24 mouse cellular contexts compared by ENCODE assay signal in the genomic region with DNA sequence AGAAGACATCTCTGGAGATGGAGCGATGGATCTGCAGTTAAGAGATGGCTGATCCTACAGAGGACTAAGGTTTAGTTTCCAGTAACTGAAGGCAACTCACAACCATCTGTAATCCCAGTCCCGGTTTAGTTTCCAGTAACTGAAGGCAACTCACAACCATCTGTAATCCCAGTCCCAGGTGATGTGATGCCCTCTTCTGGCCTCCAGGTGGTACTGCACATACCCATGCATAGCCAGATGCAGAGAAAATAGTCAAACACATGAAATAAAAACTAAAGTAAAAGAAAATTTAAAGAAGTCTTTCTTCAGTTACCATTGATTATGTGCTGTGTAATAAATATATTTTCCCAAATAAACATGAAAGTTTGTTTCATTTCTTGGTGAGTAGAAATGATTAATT. TPM values are rescaled to one million over a fixed set of nuclear protein-coding genes. Genes with fewer than 3 reads are reported as not detected.
DNase-seq lines count a peak whose midpoint lies in the region; ATAC-seq and TF ChIP-seq lines count a peak whose summit lies in the region.
"Had no signal": no experiment of that assay in that cellular context is flagged by ENCODE, and none has a peak within 500 bp of the region (broad histone marks: within the 10 kb centered on the region; RNA-seq: fewer than 3 reads in every experiment).

No protein-coding gene starts in this region.

- no peak overlapping the region for H3K4me3 ChIP-seq in forebrain, postnatal 0 days (ENCODE audit: low read depth, low read length)
- no peak overlapping the region for H3K4me3 ChIP-seq in forebrain, embryonic 16.5 days (replicated peaks; ENCODE audit: low read length)
- H3K4me3 ChIP-seq in liver, embryonic 14.5 days (ENCODE audit: insufficient read depth in 1 of 2, low read depth in 2 of 2, low read length in 2 of 2): no peak overlapping the region
- no peak overlapping the region for H3K4me3 ChIP-seq in liver, embryonic 11.5 days (ENCODE audit: low read depth, low read length)
- H3K4me3 ChIP-seq in E14TG2a.4 (replicated peaks; ENCODE audit: low read length): no peak overlapping the region
- H3K4me3 ChIP-seq: heart, embryonic 10.5 days; limb, embryonic 13.5 days; neural tube, embryonic 13.5 days had no signal

- no peaks in the 10 kb centered on the region for H3K36me3 ChIP-seq in forebrain, postnatal 0 days (ENCODE audit: insufficient read depth)
- no peaks in the 10 kb centered on the region for H3K36me3 ChIP-seq in forebrain, embryonic 16.5 days (ENCODE audit: control insufficient read depth, insufficient read depth)
- no peaks in the 10 kb centered on the region for H3K36me3 ChIP-seq in liver, embryonic 14.5 days (replicated peaks; ENCODE audit: control insufficient read depth, insufficient read depth, low read depth)
- H3K36me3 ChIP-seq in liver, embryonic 11.5 days (ENCODE audit: control insufficient read depth, insufficient read depth, low read length): no peaks in the 10 kb centered on the region
- H3K36me3 ChIP-seq in E14TG2a.4 (ENCODE audit: insufficient read depth, low read length): no peaks in the 10 kb centered on the region
- H3K36me3 ChIP-seq: heart, embryonic 10.5 days; limb, embryonic 13.5 days; neural tube, embryonic 13.5 days had no signal

- H3K27ac ChIP-seq in forebrain, postnatal 0 days (ENCODE audit: low read depth, low read length): no peak overlapping the region
- H3K27ac ChIP-seq in forebrain, embryonic 16.5 days (ENCODE audit: low read length): no peak overlapping the region
- H3K27ac ChIP-seq in liver, embryonic 14.5 days: no peak overlapping the region
- no peak overlapping the region for H3K27ac ChIP-seq in liver, embryonic 11.5 days (ENCODE audit: low read depth, low read length)
- H3K27ac ChIP-seq: heart, embryonic 10.5 days; limb, embryonic 13.5 days; neural tube, embryonic 13.5 days had no signal

- peak; percentile 21; the same call in 1 of the 2 replicates for TF ChIP-seq CTCF in forebrain, postnatal 0 days (IDR thresholded peaks at IDR 0.05; ENCODE audit: low read depth)
- TF ChIP-seq CTCF in liver, embryonic 14.5 days (IDR thresholded peaks at IDR 0.05; ENCODE audit: low read depth): peak; percentile 43
- TF ChIP-seq CTCF in E14TG2a.4 (conservative IDR thresholded peaks at IDR 0.05; ENCODE audit: low read length): peak; percentile 96
- TF ChIP-seq CTCF in brain, embryonic 14.5 days (IDR thresholded peaks at IDR 0.05; ENCODE audit: borderline replicate concordance, extremely low read depth, insufficient read depth, insufficient read length): peak; percentile 8; the same call in 1 of the 2 replicates

- no peaks in the 10 kb centered on the region for H3K4me1 ChIP-seq in forebrain, postnatal 0 days (ENCODE audit: insufficient read depth)
- H3K4me1 ChIP-seq in forebrain, embryonic 16.5 days (replicated peaks; ENCODE audit: control insufficient read depth, insufficient read depth, low read length): no peaks in the 10 kb centered on the region
- H3K4me1 ChIP-seq in liver, embryonic 14.5 days (replicated peaks; ENCODE audit: control insufficient read depth in 2 of 2, insufficient read depth in 2 of 2, low read length in 1 of 2): no peaks in the 10 kb centered on the region
- H3K4me1 ChIP-seq in liver, embryonic 11.5 days (replicated peaks; ENCODE audit: control insufficient read depth, insufficient read depth, low read length): no peaks in the 10 kb centered on the region
- H3K4me1 ChIP-seq in E14TG2a.4 (replicated peaks; ENCODE audit: low read depth, low read length): no peaks in the 10 kb centered on the region
- H3K4me1 ChIP-seq: heart, embryonic 10.5 days; limb, embryonic 13.5 days; neural tube, embryonic 13.5 days had no signal

- DNase-seq in forebrain, postnatal 0 days: no peak
- DNase-seq in liver, embryonic 14.5 days (ENCODE audit: low read depth in 3 of 3, low spot score in 3 of 3): no peak
- no peak for DNase-seq in liver, embryonic 11.5 days (ENCODE audit: low spot score)
- DNase-seq in brain, embryonic 14.5 days (ENCODE audit: low read depth): no peak
- no peak for DNase-seq in ovary, postnatal 10 days (ENCODE audit: low spot score)
- DNase-seq in left cerebral cortex, adult 11 months (ENCODE audit: low spot score): no peak
- DNase-seq: cerebellum, adult 8-10 months; gastrocnemius, postnatal 14 days; heart, postnatal 36 days; kidney, postnatal 14 days; right cerebral cortex, postnatal 4 days had no signal

- TF ChIP-seq EP300 in liver, embryonic 14.5 days (IDR thresholded peaks at IDR 0.05; ENCODE audit: low read depth): no peak

- no peak overlapping the region for H3K9ac ChIP-seq in forebrain, postnatal 0 days
- no peak overlapping the region for H3K9ac ChIP-seq in forebrain, embryonic 16.5 days (replicated peaks; ENCODE audit: low read depth, low read length)
- H3K9ac ChIP-seq in liver, embryonic 14.5 days (replicated peaks): no peak overlapping the region
- no peak overlapping the region for H3K9ac ChIP-seq in liver, embryonic 11.5 days (ENCODE audit: low read depth, low read length)
- H3K9ac ChIP-seq: limb, embryonic 13.5 days; neural tube, embryonic 13.5 days had no signal

- no peak overlapping the region for H3K4me2 ChIP-seq in forebrain, postnatal 0 days (ENCODE audit: low read depth)
- no peak overlapping the region for H3K4me2 ChIP-seq in forebrain, embryonic 16.5 days (ENCODE audit: low read length)
- no peak overlapping the region for H3K4me2 ChIP-seq in liver, embryonic 14.5 days (ENCODE audit: low read depth)
- H3K4me2 ChIP-seq in liver, embryonic 11.5 days: no peak overlapping the region
- H3K4me2 ChIP-seq: limb, embryonic 13.5 days; neural tube, embryonic 13.5 days had no signal

- ATAC-seq in forebrain, postnatal 0 days: no peak
- ATAC-seq in forebrain, embryonic 16.5 days: no peak
- ATAC-seq in liver, embryonic 14.5 days (ENCODE audit: insufficient read depth): no peak
- ATAC-seq in liver, embryonic 11.5 days (replicated peaks; ENCODE audit: low FRiP score): no peak
- ATAC-seq: forebrain, embryonic 14.5 days had no signal

- 60% methylated on average over 2 of the region's 2 CpGs for WGBS in forebrain, postnatal 0 days
- WGBS in forebrain, embryonic 16.5 days: 72% methylated on average over 2 of the region's 2 CpGs
- 45% methylated on average over 2 of the region's 2 CpGs for WGBS in liver, embryonic 14.5 days (ENCODE audit: insufficient replicate concordance)
- WGBS in liver, embryonic 11.5 days: 50% methylated on average over 2 of the region's 2 CpGs

- no peaks in the 10 kb centered on the region for H3K9me3 ChIP-seq in forebrain, postnatal 0 days (ENCODE audit: low read length)
- no peaks in the 10 kb centered on the region for H3K9me3 ChIP-seq in forebrain, embryonic 16.5 days (ENCODE audit: control insufficient read depth, low read length)
- H3K9me3 ChIP-seq in liver, embryonic 14.5 days (ENCODE audit: control insufficient read depth, low read length): no peaks in the 10 kb centered on the region
- H3K9me3 ChIP-seq in liver, embryonic 11.5 days (ENCODE audit: control insufficient read depth, low read length): no peaks in the 10 kb centered on the region
- no peaks in the 10 kb centered on the region for H3K9me3 ChIP-seq in E14TG2a.4 (ENCODE audit: low read length)
- H3K9me3 ChIP-seq: heart, embryonic 10.5 days; limb, embryonic 13.5 days; neural tube, embryonic 13.5 days had no signal

- TF ChIP-seq POLR2A in brain, embryonic 14.5 days (IDR thresholded peaks at IDR 0.05; ENCODE audit: borderline replicate concordance, extremely low read depth, insufficient read depth, insufficient read length, poor library complexity, severe bottlenecking): no peak

- H3K27me3 ChIP-seq in forebrain, postnatal 0 days (ENCODE audit: insufficient read depth, low read length): no peaks in the 10 kb centered on the region
- no peaks in the 10 kb centered on the region for H3K27me3 ChIP-seq in forebrain, embryonic 16.5 days (replicated peaks; ENCODE audit: control insufficient read depth, insufficient read depth, low read length)
- H3K27me3 ChIP-seq in liver, embryonic 14.5 days (ENCODE audit: control insufficient read depth, insufficient read depth, low read length): no peaks in the 10 kb centered on the region
- no peaks in the 10 kb centered on the region for H3K27me3 ChIP-seq in liver, embryonic 11.5 days (replicated peaks; ENCODE audit: control insufficient read depth, insufficient read depth, low read length)
- no peaks in the 10 kb centered on the region for H3K27me3 ChIP-seq in E14TG2a.4 (ENCODE audit: insufficient read depth, low read length)
- H3K27me3 ChIP-seq: limb, embryonic 13.5 days; neural tube, embryonic 13.5 days had no signal

RNA-seq across cellular contexts. Expression of a gene that starts 6.4 kb away (rescaled TPM):
- not detected in 2 replicates for total RNA-seq in forebrain, postnatal 0 days (2014; rRNA removed)
- not detected in 2 replicates for polyA plus RNA-seq in forebrain, postnatal 0 days (2015; fragmentation: Nextera tagmentation; extraction: Ambion mirVana)
- polyA plus RNA-seq in forebrain, embryonic 16.5 days (2015; fragmentation: Nextera tagmentation; extraction: Ambion mirVana): not detected in 2 replicates
- not detected in 2 replicates for polyA plus RNA-seq in liver, embryonic 14.5 days (2012; rRNA removed)
- not detected in 2 replicates for polyA plus RNA-seq in liver, embryonic 14.5 days (2014; fragmentation: Nextera tagmentation; extraction: Ambion mirVana)
- polyA plus RNA-seq in liver, embryonic 11.5 days (2014; fragmentation: Nextera tagmentation; extraction: Ambion mirVana): not detected in 2 replicates
- polyA plus RNA-seq in brain, embryonic 14.5 days (2012; rRNA removed): not detected in 2 replicates
- total RNA-seq: adrenal gland, adult 18-20 months; gastrocnemius, postnatal 14 days; heart, postnatal 36 days; left cerebral cortex, adult 18-20 months; monocyte, adult 5-6 weeks had no signal
- polyA plus RNA-seq: C2C12; forebrain, embryonic 14.5 days; heart, embryonic 10.5 days; intestine, embryonic 14.5 days; limb, embryonic 13.5 days; lung, embryonic 16.5 days; neural tube, embryonic 13.5 days; thymus, postnatal 0 days had no signal

RNA-seq across cellular contexts. Expression of a gene that starts 14.8 kb away (rescaled TPM):
- not detected in 2 replicates for total RNA-seq in forebrain, postnatal 0 days (2014; rRNA removed)
- polyA plus RNA-seq in forebrain, postnatal 0 days (2015; fragmentation: Nextera tagmentation; extraction: Ambion mirVana): not detected in 2 replicates
- not detected in 2 replicates for polyA plus RNA-seq in forebrain, embryonic 16.5 days (2015; fragmentation: Nextera tagmentation; extraction: Ambion mirVana)
- polyA plus RNA-seq in liver, embryonic 14.5 days (2012; rRNA removed): not detected in 2 replicates
- polyA plus RNA-seq in liver, embryonic 14.5 days (2014; fragmentation: Nextera tagmentation; extraction: Ambion mirVana): not detected in 2 replicates
- polyA plus RNA-seq in liver, embryonic 11.5 days (2014; fragmentation: Nextera tagmentation; extraction: Ambion mirVana): not detected in 2 replicates
- not detected in 2 replicates for polyA plus RNA-seq in brain, embryonic 14.5 days (2012; rRNA removed)
- total RNA-seq: adrenal gland, adult 18-20 months; gastrocnemius, postnatal 14 days; heart, postnatal 36 days; left cerebral cortex, adult 18-20 months; monocyte, adult 5-6 weeks had no signal
- polyA plus RNA-seq: C2C12; forebrain, embryonic 14.5 days; heart, embryonic 10.5 days; intestine, embryonic 14.5 days; limb, embryonic 13.5 days; lung, embryonic 16.5 days; neural tube, embryonic 13.5 days; thymus, postnatal 0 days had no signal

RNA-seq across cellular contexts. Expression of a gene that starts 17.5 kb away (rescaled TPM):
- not detected in 2 replicates for total RNA-seq in forebrain, postnatal 0 days (2014; rRNA removed)
- polyA plus RNA-seq in forebrain, postnatal 0 days (2015; fragmentation: Nextera tagmentation; extraction: Ambion mirVana): not detected in 2 replicates
- polyA plus RNA-seq in forebrain, embryonic 16.5 days (2015; fragmentation: Nextera tagmentation; extraction: Ambion mirVana): not detected in 2 replicates
- polyA plus RNA-seq in liver, embryonic 14.5 days (2012; rRNA removed): not detected in 2 replicates
- not detected in 2 replicates for polyA plus RNA-seq in liver, embryonic 14.5 days (2014; fragmentation: Nextera tagmentation; extraction: Ambion mirVana)
- not detected in 2 replicates for polyA plus RNA-seq in liver, embryonic 11.5 days (2014; fragmentation: Nextera tagmentation; extraction: Ambion mirVana)
- polyA plus RNA-seq in brain, embryonic 14.5 days (2012; rRNA removed): not detected in 2 replicates
- total RNA-seq: adrenal gland, adult 18-20 months; gastrocnemius, postnatal 14 days; heart, postnatal 36 days; left cerebral cortex, adult 18-20 months; monocyte, adult 5-6 weeks had no signal
- polyA plus RNA-seq: C2C12; forebrain, embryonic 14.5 days; heart, embryonic 10.5 days; intestine, embryonic 14.5 days; limb, embryonic 13.5 days; lung, embryonic 16.5 days; neural tube, embryonic 13.5 days; thymus, postnatal 0 days had no signal

RNA-seq across cellular contexts. Expression of a gene that starts 35.1 kb away (rescaled TPM):
- total RNA-seq in forebrain, postnatal 0 days (2014; rRNA removed): not detected in 2 replicates
- not detected in 2 replicates for polyA plus RNA-seq in forebrain, postnatal 0 days (2015; fragmentation: Nextera tagmentation; extraction: Ambion mirVana)
- not detected in 2 replicates for polyA plus RNA-seq in forebrain, embryonic 16.5 days (2015; fragmentation: Nextera tagmentation; extraction: Ambion mirVana)
- not detected in 2 replicates for polyA plus RNA-seq in liver, embryonic 14.5 days (2012; rRNA removed)
- polyA plus RNA-seq in liver, embryonic 14.5 days (2014; fragmentation: Nextera tagmentation; extraction: Ambion mirVana): not detected in 2 replicates
- polyA plus RNA-seq in liver, embryonic 11.5 days (2014; fragmentation: Nextera tagmentation; extraction: Ambion mirVana): not detected in 2 replicates
- not detected in 2 replicates for polyA plus RNA-seq in brain, embryonic 14.5 days (2012; rRNA removed)
- total RNA-seq: adrenal gland, adult 18-20 months; gastrocnemius, postnatal 14 days; heart, postnatal 36 days; left cerebral cortex, adult 18-20 months; monocyte, adult 5-6 weeks had no signal
- polyA plus RNA-seq: C2C12; forebrain, embryonic 14.5 days; heart, embryonic 10.5 days; intestine, embryonic 14.5 days; limb, embryonic 13.5 days; lung, embryonic 16.5 days; neural tube, embryonic 13.5 days; thymus, postnatal 0 days had no signal

RNA-seq across cellular contexts. Expression of a gene that starts 37.7 kb away (rescaled TPM):
- not detected in 2 replicates for total RNA-seq in forebrain, postnatal 0 days (2014; rRNA removed)
- polyA plus RNA-seq in forebrain, postnatal 0 days (2015; fragmentation: Nextera tagmentation; extraction: Ambion mirVana): not detected in 2 replicates
- not detected in 2 replicates for polyA plus RNA-seq in forebrain, embryonic 16.5 days (2015; fragmentation: Nextera tagmentation; extraction: Ambion mirVana)
- polyA plus RNA-seq in liver, embryonic 14.5 days (2012; rRNA removed): not detected in 2 replicates
- polyA plus RNA-seq in liver, embryonic 14.5 days (2014; fragmentation: Nextera tagmentation; extraction: Ambion mirVana): not detected in 2 replicates
- not detected in 2 replicates for polyA plus RNA-seq in liver, embryonic 11.5 days (2014; fragmentation: Nextera tagmentation; extraction: Ambion mirVana)
- polyA plus RNA-seq in brain, embryonic 14.5 days (2012; rRNA removed): not detected in 2 replicates
- total RNA-seq: adrenal gland, adult 18-20 months; gastrocnemius, postnatal 14 days; heart, postnatal 36 days; left cerebral cortex, adult 18-20 months; monocyte, adult 5-6 weeks had no signal
- polyA plus RNA-seq: C2C12; forebrain, embryonic 14.5 days; heart, embryonic 10.5 days; intestine, embryonic 14.5 days; limb, embryonic 13.5 days; lung, embryonic 16.5 days; neural tube, embryonic 13.5 days; thymus, postnatal 0 days had no signal

Comparison
In these comparisons a context has a peak if more than half of its experiments do, and no peak if none do; other contexts are left out.
1. CTCF ChIP-seq: peak in every context shown above with its lines; median percentile 96 in E14TG2a.4; 43 in liver, embryonic 14.5 days; 21 in forebrain, postnatal 0 days; 8 in brain, embryonic 14.5 days.